Mouse (Mus musculus) MEL (cell line): ENCODE measurements at regions not wholly inside any gene's neighbourhood (a gene's known extent, or its start where the extent isn't known, plus 50 kb on each side); places are given as distances from the start of the nearest gene placed in this dataset.

Source experiments
- DNase-seq: peaks from one replicate; pipeline ENCODE4 v3.0.0; 2011; ENCODE audit warnings: low read depth, low spot score
- H3K27ac ChIP-seq: 2 replicates; pipeline ENCODE4 v1.5.1; 2012; ENCODE audit warnings: low read depth, mild to moderate bottlenecking, control low read depth, low read length, moderate library complexity; ENCODE audit not compliant: control insufficient read depth
- H3K27me3 ChIP-seq, 2 experiments: fragments of 150-350 bp in 1 of 2; sonication (generic) in 1 of 2; 2 replicates each; pipeline ENCODE4 v1.6.1; 2012; ENCODE audit warnings: low read length in 2 of 2, mild to moderate bottlenecking in 2 of 2, improper control_type of control experiment in 1 of 2, moderate library complexity in 1 of 2; ENCODE audit not compliant: insufficient read depth in 2 of 2, control insufficient read depth in 1 of 2
- H3K36me3 ChIP-seq, 2 experiments: 2 replicates each; pipeline ENCODE4 v1.6.1; 2012 to 2014; ENCODE audit warnings: low read length in 2 of 2, improper control_type of control experiment in 1 of 2, inconsistent platforms in 1 of 2, mild to moderate bottlenecking in 1 of 2; ENCODE audit not compliant: insufficient read depth in 2 of 2, control insufficient read depth in 1 of 2
- H3K4me1 ChIP-seq, 2 experiments: fragments of 150-350 bp in 1 of 2; sonication (generic) in 1 of 2; 2 replicates each; pipeline ENCODE4 v1.6.1; 2012; ENCODE audit warnings: low read length in 2 of 2, improper control_type of control experiment in 1 of 2, mild to moderate bottlenecking in 1 of 2; ENCODE audit not compliant: insufficient read depth in 2 of 2, control insufficient read depth in 1 of 2
- H3K4me3 ChIP-seq, 2 experiments: fragments of 150-350 bp in 1 of 2; sonication (generic) in 1 of 2; 2 replicates each; pipeline ENCODE4 v1.5.1; 2012; ENCODE audit warnings: low read depth in 2 of 2, low read length in 2 of 2, mild to moderate bottlenecking in 2 of 2, moderate library complexity in 2 of 2, control low read depth in 1 of 2, improper control_type of control experiment in 1 of 2; ENCODE audit not compliant: control insufficient read depth in 1 of 2, insufficient read depth in 1 of 2
- H3K79me2 ChIP-seq: 2 replicates; pipeline ENCODE4 v1.6.1; 2012; ENCODE audit warnings: mild to moderate bottlenecking, low read length, moderate library complexity; ENCODE audit not compliant: control insufficient read depth, poor library complexity, insufficient read depth
- H3K9ac ChIP-seq: 2 replicates; pipeline ENCODE4 v1.6.1; 2012; ENCODE audit warnings: low read depth, mild to moderate bottlenecking, control low read depth, low read length, moderate library complexity; ENCODE audit not compliant: control insufficient read depth, poor library complexity, severe bottlenecking
- H3K9me3 ChIP-seq: fragments of 150-350 bp; sonication (generic); replicated peaks from 2 replicates; pipeline ENCODE4 v1.6.1; 2012; ENCODE audit warnings: mild to moderate bottlenecking, low read length, improper control_type of control experiment, moderate library complexity; ENCODE audit not compliant: insufficient read depth
- BHLHE40 ChIP-seq: IDR thresholded peaks from 2 replicates; pipeline ENCODE4 v1.6.1; 2012; ENCODE audit warnings: low read depth, mild to moderate bottlenecking, inconsistent platforms, low read length, improper control_type of control experiment, borderline replicate concordance
- CHD1 ChIP-seq: IDR thresholded peaks from 2 replicates; pipeline ENCODE4 v1.6.1; 2012; ENCODE audit warnings: low read depth, mild to moderate bottlenecking, inconsistent platforms, low read length, improper control_type of control experiment
- CHD2 ChIP-seq: IDR thresholded peaks from 2 replicates; pipeline ENCODE4 v1.6.1; 2011; ENCODE audit warnings: low read length, improper control_type of control experiment
- CTCF ChIP-seq, 3 experiments: IDR thresholded peaks in 2 of 3; conservative IDR thresholded peaks in 1 of 3; 2 replicates each; pipeline ENCODE4 v1.5.1; 2011 to 2012; ENCODE audit warnings: low read length in 3 of 3, low read depth in 2 of 3, mild to moderate bottlenecking in 2 of 3, improper control_type of control experiment in 1 of 3, inconsistent platforms in 1 of 3, mixed read lengths in 1 of 3, moderate library complexity in 1 of 3; ENCODE audit not compliant: control insufficient read depth in 1 of 3, insufficient read depth in 1 of 3, poor library complexity in 1 of 3, severe bottlenecking in 1 of 3
- ELF1 ChIP-seq: IDR thresholded peaks from 2 replicates; pipeline ENCODE4 v1.6.1; 2014; ENCODE audit warnings: low read depth, mild to moderate bottlenecking, inconsistent platforms, low read length, improper control_type of control experiment, moderate library complexity
- ETS1 ChIP-seq: IDR thresholded peaks from 2 replicates; pipeline ENCODE4 v1.6.1; 2012; ENCODE audit warnings: low read depth, mild to moderate bottlenecking, inconsistent platforms, low read length, improper control_type of control experiment, moderate library complexity
- GABPA ChIP-seq: IDR thresholded peaks from 2 replicates; pipeline ENCODE4 v1.6.1; 2012; ENCODE audit warnings: low read depth, mild to moderate bottlenecking, inconsistent platforms, low read length, improper control_type of control experiment, moderate library complexity
- GATA1 ChIP-seq: IDR thresholded peaks from 2 replicates; pipeline ENCODE4 v1.6.1; 2011; ENCODE audit warnings: low read depth, low read length, improper control_type of control experiment
- HCFC1 ChIP-seq: IDR thresholded peaks from 2 replicates; pipeline ENCODE4 v1.6.1; 2012; ENCODE audit warnings: low read depth, mild to moderate bottlenecking, inconsistent platforms, low read length, improper control_type of control experiment, moderate library complexity
- JUND ChIP-seq: IDR thresholded peaks from 2 replicates; pipeline ENCODE4 v1.6.1; 2011; ENCODE audit warnings: low read depth, mild to moderate bottlenecking, improper control_type of control experiment, low read length
- MEF2A ChIP-seq: IDR thresholded peaks from 2 replicates; pipeline ENCODE4 v1.6.1; 2014; ENCODE audit warnings: low read depth, mild to moderate bottlenecking, inconsistent platforms, low read length, improper control_type of control experiment; ENCODE audit not compliant: poor library complexity, insufficient replicate concordance, severe bottlenecking; ENCODE audit errors: extremely low read depth
- MYB ChIP-seq: IDR thresholded peaks from 2 replicates; pipeline ENCODE4 v1.6.1; 2011; ENCODE audit warnings: mild to moderate bottlenecking, low read depth, low read length, improper control_type of control experiment
- MYC ChIP-seq: IDR thresholded peaks from 2 replicates; pipeline ENCODE4 v1.6.1; 2011; ENCODE audit warnings: low read depth, mild to moderate bottlenecking, low read length, improper control_type of control experiment, moderate library complexity
- POLR2A ChIP-seq, 2 experiments: IDR thresholded peaks; 2 replicates each; pipeline ENCODE4 v1.6.1; 2011 to 2012; ENCODE audit warnings: low read length in 2 of 2, mild to moderate bottlenecking in 2 of 2, control low read depth in 1 of 2, improper control_type of control experiment in 1 of 2, low read depth in 1 of 2, moderate library complexity in 1 of 2; ENCODE audit not compliant: control insufficient read depth in 1 of 2, insufficient read depth in 1 of 2, poor library complexity in 1 of 2
- POLR2AphosphoS2 ChIP-seq: IDR thresholded peaks from 2 replicates; pipeline ENCODE4 v1.6.1; 2011; ENCODE audit warnings: low read length, improper control_type of control experiment
- SMC3 ChIP-seq: IDR thresholded peaks from 2 replicates; pipeline ENCODE4 v1.6.1; 2011; ENCODE audit warnings: low read depth, low read length, improper control_type of control experiment
- TAL1 ChIP-seq: IDR thresholded peaks from 2 replicates; pipeline ENCODE4 v1.6.1; 2012; ENCODE audit warnings: mild to moderate bottlenecking, inconsistent platforms, low read length, moderate library complexity, mixed read lengths
- TBP ChIP-seq: IDR thresholded peaks from 2 replicates; pipeline ENCODE4 v1.8.0; 2011; ENCODE audit warnings: low read depth, low read length, improper control_type of control experiment
- TCF12 ChIP-seq: IDR thresholded peaks from 2 replicates; pipeline ENCODE4 v1.6.1; 2014; ENCODE audit warnings: low read depth, mild to moderate bottlenecking, inconsistent platforms, low read length, improper control_type of control experiment, moderate library complexity
- USF1 ChIP-seq: IDR thresholded peaks from 2 replicates; pipeline ENCODE4 v1.6.1; 2014; ENCODE audit warnings: low read depth, mild to moderate bottlenecking, inconsistent platforms, low read length, improper control_type of control experiment, moderate library complexity
- USF2 ChIP-seq, 2 experiments: IDR thresholded peaks; 2 replicates each; pipeline ENCODE4 v1.6.1; 2011 to 2012; ENCODE audit warnings: improper control_type of control experiment in 2 of 2, low read length in 2 of 2, borderline replicate concordance in 1 of 2, inconsistent platforms in 1 of 2, low read depth in 1 of 2, mild to moderate bottlenecking in 1 of 2; ENCODE audit not compliant: insufficient read depth in 1 of 2
- ZC3H11A ChIP-seq: IDR thresholded peaks from 2 replicates; pipeline ENCODE4 v1.6.1; 2012; ENCODE audit warnings: low read depth, mild to moderate bottlenecking, inconsistent platforms, low read length, improper control_type of control experiment
- ZNF384 ChIP-seq: IDR thresholded peaks from 2 replicates; pipeline ENCODE4 v1.6.1; 2012; ENCODE audit warnings: low read depth, mild to moderate bottlenecking, inconsistent platforms, low read length, improper control_type of control experiment

- H3K27me3 ChIP-seq: no peaks in the 10 kb centered on the region
Measured at GRCm38 (mm10) chr4:137163962-137164361, 113.3 kb upstream of the Wnt4 start.

GRCm38 (mm10) chr4:137160526-137160925, 111.9 kb upstream of the Zbtb40 start:
- Histone ChIP-seq H3K27ac (no peak overlapping the region), H3K9me3 (no peaks in the 10 kb centered on the region), H3K36me3 (no peaks in the 10 kb centered on the region), H3K4me3 (no peak overlapping the region), H3K9ac (no peak overlapping the region), H3K4me1 (no peaks in the 10 kb centered on the region), H3K27me3 (no peaks in the 10 kb centered on the region)
- no peak for TF ChIP-seq USF1
- TF ChIP-seq JUND: no peak
- TF ChIP-seq, all 39 proteins: peak for 0
- H3K79me2 ChIP-seq: no peaks in the 10 kb centered on the region
- DNase-seq: no peak

More at GRCm38 (mm10) chr4:137163962-137164361, 113.3 kb upstream of the Wnt4 start:
- no peak for DNase-seq
- no peak overlapping the region for H3K9ac ChIP-seq
- H3K79me2 ChIP-seq: no peaks in the 10 kb centered on the region
- no peak overlapping the region for H3K4me3 ChIP-seq
- no peaks in the 10 kb centered on the region for H3K9me3 ChIP-seq
- no peaks in the 10 kb centered on the region for H3K36me3 ChIP-seq
- TF ChIP-seq ZC3H11A (no peak), CTCF (IDR thresholded peaks at IDR 0.05 in 2 of 3, conservative IDR thresholded peaks at IDR 0.05 in 1 of 3; ENCODE audit: control insufficient read depth in 1 of 3, insufficient read depth in 1 of 3, low read depth in 2 of 3, low read length in 3 of 3, poor library complexity in 1 of 3, severe bottlenecking in 1 of 3) (no peak), POLR2A (IDR thresholded peaks at IDR 0.05; ENCODE audit: control insufficient read depth in 1 of 2, insufficient read depth in 1 of 2, low read depth in 1 of 2, low read length in 2 of 2, poor library complexity in 1 of 2) (no peak), TAL1 (no peak), HCFC1 (no peak), MYC (no peak), GABPA (no peak), ETS1 (no peak), CHD1 (no peak), TBP (no peak), ELF1 (no peak), CHD2 (no peak), USF2 (IDR thresholded peaks at IDR 0.05; ENCODE audit: borderline replicate concordance in 1 of 2, insufficient read depth in 1 of 2, low read depth in 1 of 2, low read length in 2 of 2) (no peak), MEF2A (no peak)
- H3K27ac ChIP-seq: no peak overlapping the region
- H3K4me1 ChIP-seq: no peaks in the 10 kb centered on the region

- H3K36me3 ChIP-seq: no peaks in the 10 kb centered on the region
- no peak overlapping the region for H3K27ac ChIP-seq
- H3K9me3 ChIP-seq: no peaks in the 10 kb centered on the region
- no peaks in the 10 kb centered on the region for H3K79me2 ChIP-seq
- TF ChIP-seq MYB (no peak), ETS1 (no peak), ZNF384 (no peak), GATA1 (no peak), SMC3 (no peak), MYC (no peak), CHD2 (no peak), MEF2A (no peak), BHLHE40 (no peak), USF1 (no peak), POLR2AphosphoS2 (no peak), TCF12 (no peak)
- H3K4me3 ChIP-seq: no peak overlapping the region
- DNase-seq: no peak
- no peaks in the 10 kb centered on the region for H3K27me3 ChIP-seq
- no peak overlapping the region for H3K9ac ChIP-seq
- no peaks in the 10 kb centered on the region for H3K4me1 ChIP-seq
Measured at GRCm38 (mm10) chr4:137158201-137158600, 109.6 kb upstream of the Zbtb40 start.
